Mouse (Mus musculus): Measurements from ENCODE around the gene Rassf1.

The Rassf1 gene

DNA sequence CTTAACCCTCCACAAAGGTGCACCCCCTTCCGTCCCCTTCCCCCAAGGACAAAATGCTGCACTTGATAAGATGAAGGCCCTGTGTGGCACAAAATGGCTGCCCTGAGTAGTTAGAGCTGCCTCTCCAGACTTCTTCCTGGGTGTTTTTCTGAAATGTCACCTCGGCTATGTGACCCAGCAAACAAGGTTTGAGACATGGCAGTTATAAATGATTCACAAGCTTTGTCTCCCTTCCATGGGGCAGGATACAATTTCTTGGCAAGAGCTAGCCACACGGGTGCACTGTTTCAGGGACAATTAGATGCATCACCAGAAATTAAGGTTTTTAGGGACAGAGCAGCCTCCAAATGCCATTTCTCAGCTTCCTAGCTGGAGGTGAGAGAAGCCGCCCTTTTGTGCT, 10.9 kb upstream of the Rassf1 start:
- in situ Hi-C loops (cut with MboI; ENCODE audit: low sequenced_read_pairs) = no loop called here

DNA sequence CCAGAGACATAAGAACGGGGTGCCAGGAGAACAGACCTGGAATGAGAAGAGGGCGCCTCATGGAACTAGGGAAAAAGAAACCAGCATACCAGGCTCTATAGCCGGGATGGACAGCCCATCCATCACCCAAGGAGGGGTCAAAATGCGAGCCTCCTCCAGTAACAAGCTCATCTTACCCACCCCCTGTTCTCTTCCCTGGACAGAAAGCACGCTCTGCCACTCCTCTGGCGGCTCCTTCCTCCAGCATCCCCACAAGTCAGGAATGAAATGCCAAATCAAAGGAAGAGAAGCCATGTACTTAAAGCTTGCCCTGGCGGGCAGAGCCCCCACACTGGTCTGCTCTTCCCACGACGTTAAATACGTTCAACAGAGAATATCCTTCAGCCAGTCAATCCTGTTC, 10.3 kb upstream of the Rassf1 start:
- in situ Hi-C loops (cut with MboI; ENCODE audit: low sequenced_read_pairs) = no loop called here

DNA sequence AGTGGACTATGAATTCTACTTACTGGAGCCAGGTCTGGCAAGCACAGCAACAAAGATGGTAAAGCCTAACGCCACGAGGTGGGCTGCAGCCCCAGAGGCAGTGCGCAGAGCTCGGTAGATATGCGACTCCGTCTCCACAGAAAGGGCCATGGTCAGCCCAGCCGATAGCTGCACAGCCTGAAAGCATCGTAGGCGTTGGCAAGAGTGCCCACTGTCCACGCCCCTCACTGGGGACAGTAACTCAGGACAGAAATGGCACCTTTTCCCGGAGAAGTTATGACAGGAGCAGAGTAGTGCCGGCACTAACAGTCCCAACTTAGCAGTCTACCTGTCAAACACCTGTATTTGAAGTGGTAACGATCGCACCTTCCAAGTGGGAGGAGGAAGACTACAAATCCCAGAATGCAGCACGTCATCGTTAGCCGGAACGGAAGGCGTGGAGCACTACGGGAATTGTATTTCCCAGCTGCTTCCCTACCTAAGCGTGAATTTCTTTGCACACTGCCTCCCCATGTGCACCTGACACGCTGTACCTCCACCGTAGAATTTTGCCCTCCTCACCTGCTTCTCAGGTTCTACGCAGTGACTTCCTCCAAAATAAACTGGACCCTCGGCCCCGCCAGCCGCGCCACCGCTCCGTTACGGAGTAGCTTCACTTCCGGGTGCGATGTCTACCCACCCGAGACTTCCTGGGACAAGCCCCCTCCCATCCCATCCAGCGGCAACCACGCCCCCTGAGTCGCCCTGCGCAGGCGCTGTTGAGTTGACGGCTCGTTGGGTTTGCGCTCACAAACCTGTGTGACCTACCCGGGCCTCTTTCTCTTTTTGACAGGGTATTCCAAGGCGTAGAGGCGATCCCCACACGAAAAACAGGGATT, 9.6 kb upstream of the Rassf1 start, which contains the start of the genes Cyb561d2 and Nprl2:
Cyb561d2 (minus strand) TSS at position 720 of the 878 bp plus-strand sequence.
Nprl2 (plus strand) TSS at position 753 of the 878 bp plus-strand sequence.
- in situ Hi-C loops (cut with MboI; ENCODE audit: low sequenced_read_pairs) = no loop called here

DNA sequence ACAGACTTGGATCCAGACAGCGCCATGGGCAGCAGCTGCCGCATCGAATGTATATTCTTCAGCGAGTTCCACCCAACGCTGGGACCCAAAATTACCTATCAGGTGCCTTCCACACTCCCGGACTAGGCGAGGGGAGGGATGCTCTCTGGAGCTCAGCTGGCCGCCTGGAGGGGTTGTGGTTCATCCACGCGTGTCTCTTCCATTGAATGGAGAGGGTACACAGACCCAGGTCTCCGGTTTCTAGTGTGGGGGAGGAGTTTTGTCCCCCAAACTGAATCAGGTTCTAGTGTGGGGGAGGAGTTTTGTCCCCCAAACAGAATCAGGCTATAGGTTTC, 9.0 kb upstream of the Rassf1 start:
- in situ Hi-C loops (cut with MboI; ENCODE audit: low sequenced_read_pairs) = no loop called here

DNA sequence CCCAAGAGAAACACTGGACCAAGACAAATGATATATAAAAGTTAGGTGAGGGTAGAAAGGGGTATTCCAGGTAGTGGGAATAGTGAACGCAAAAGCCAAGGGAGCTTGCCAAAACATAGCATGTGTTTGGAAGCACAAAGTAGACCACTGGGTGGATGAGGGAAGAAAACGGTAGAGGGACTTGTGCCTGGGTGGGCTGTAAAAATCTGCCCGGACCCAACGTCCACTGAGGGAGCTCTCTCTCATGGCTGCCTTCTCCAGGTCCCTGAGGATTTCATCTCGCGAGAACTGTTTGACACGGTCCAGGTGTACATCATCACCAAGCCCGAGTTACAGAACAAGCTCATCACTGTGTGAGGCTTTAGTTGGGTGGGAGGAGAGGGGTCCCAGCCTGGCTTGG, 8.6 kb upstream of the Rassf1 start:
- in situ Hi-C loops (cut with MboI; ENCODE audit: low sequenced_read_pairs) = no loop called here

DNA sequence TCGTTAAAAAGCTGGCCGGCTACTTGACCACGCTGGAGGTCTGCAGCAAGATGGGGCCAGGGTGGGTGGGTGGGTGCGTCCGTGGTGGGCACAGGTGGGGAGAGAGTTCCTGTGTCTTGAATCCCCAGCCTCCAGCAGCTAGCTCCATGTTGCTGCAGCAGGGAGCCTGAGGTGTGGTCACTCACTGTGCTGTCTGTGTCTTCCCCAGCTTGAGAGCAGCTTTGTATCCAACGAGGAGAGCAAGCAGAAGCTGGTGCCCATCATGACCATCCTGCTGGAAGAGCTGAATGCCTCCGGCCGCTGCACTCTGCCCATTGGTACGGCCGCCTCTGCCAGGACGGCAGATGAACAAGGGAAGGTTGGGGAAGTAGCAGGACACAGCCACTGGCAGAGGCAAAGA, 8.1 kb upstream of the Rassf1 start:
- in situ Hi-C loops (cut with MboI; ENCODE audit: low sequenced_read_pairs) = no loop called here

DNA sequence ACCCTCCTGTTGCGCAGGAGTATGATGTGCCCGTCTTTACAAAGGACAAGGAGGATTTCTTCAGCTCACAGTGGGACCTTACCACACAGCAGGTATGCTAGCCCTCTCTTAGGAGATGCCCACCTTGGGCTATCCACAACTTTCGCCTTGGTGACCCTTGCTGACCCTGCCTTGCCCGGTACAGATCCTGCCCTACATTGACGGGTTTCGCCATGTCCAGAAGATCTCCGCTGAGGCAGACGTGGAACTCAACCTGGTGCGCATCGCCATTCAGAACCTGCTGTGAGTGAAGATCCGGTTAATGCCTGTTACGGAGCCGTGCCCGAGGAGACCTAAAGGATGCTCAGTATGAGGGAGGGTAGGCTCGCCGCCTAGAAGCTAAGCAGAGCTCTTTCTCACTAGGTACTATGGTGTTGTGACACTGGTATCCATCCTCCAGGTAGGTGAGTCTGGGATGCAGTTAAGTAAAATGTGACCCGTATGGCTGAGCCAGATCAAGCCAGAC, 7.1 kb upstream of the Rassf1 start:
- in situ Hi-C loops (cut with MboI; ENCODE audit: low sequenced_read_pairs) = no loop called here

DNA sequence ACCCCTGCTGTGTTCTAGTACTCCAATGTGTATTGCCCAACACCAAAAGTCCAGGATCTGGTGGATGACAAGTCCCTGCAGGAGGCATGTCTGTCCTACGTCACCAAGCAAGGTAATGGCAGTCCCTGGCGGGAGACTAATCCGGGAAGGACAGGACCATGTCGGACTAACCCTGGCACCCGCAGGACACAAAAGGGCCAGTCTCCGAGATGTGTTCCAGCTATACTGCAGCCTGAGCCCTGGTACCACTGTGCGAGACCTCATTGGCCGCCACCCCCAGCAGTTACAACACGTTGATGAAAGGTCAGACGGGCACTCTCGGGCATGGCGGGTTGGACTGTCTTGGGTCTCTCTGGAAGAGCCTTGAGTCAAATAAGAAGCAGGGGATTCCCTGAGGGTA, 6.6 kb upstream of the Rassf1 start:
- in situ Hi-C loops (cut with MboI; ENCODE audit: low sequenced_read_pairs) = no loop called here

DNA sequence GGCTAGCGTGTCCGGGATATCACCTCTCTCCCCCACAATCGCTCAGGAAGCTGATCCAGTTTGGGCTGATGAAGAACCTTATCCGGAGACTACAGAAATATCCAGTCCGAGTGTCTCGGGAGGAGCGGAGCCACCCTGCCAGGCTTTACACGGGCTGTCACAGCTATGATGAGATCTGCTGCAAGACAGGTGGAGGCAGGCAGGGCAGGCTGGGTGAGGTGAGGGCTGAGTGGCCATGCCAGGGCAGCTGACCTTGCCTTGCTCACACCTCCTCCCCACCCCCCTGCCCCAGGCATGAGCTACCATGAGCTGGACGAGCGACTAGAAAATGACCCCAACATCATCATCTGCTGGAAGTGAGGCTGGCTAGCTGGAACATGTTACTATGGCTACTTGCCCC, 6.2 kb upstream of the Rassf1 start:
- in situ Hi-C loops (cut with MboI; ENCODE audit: low sequenced_read_pairs) = no loop called here

DNA sequence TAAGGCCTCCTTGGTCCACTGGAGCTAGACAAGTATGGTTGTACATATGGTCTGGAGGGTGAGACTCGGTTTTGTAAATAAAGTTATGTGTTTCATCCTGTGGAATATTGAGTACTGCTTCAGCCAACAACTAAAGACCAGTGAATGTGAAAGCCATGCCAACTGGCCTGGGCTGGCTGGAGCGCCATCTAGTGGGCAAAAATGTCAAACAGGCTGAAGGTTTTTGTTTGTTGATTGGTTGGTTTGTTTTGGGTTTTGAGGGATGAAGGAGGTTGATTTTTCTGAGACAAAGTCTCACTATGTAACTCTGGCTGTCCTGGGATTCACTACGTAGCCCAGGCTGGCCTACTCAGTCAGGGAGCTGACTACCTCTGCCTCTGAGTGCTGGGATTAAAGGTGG, 5.8 kb upstream of the Rassf1 start:
- in situ Hi-C loops (cut with MboI; ENCODE audit: low sequenced_read_pairs) = no loop called here

DNA sequence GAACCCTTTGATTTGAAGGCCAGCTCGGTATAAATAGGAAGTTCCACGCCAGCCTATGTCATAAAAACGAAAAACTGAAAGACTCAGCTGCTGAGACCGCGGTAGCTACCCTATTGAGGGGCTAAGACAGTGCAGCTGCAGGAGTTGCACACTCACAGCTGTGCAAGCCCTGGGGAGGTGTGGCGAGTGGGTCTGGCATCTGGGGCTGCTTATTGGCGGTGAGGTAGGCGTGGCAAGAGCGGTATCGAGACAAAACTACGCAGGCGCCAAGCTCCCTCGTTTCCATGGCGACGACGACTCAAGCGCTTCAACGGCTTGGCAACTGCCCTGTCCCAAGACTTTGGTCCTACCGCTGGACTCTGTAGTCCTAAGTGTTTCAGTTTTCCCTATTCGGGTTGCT, 4.3 kb upstream of the Rassf1 start, which contains the start of gene Zmynd10:
Zmynd10 (plus strand) TSS at position 273 of the 400 bp plus-strand sequence.
- in situ Hi-C loops (cut with MboI; ENCODE audit: low sequenced_read_pairs) = no loop called here

DNA sequence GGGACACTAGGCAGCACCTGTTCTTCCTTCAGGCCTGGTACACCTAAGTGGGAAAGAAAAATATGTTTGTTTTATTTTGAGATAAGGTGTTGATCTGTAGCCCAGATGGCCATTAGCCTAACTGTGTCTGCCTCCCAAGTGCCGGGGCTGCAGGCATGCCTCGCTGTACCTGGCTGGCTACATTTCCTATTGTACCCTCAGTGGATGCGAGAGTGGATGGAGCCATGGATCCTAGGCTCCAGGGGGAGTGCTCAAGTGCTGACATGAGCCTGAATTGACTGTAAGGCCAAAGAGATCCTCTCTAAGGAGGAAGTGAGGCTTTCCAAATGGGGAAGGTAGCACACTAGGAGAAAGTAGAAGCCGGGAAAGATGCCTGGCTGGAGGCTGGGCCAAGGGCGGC, 3.4 kb upstream of the Rassf1 start:
- in situ Hi-C loops (cut with MboI; ENCODE audit: low sequenced_read_pairs) = no loop called here

DNA sequence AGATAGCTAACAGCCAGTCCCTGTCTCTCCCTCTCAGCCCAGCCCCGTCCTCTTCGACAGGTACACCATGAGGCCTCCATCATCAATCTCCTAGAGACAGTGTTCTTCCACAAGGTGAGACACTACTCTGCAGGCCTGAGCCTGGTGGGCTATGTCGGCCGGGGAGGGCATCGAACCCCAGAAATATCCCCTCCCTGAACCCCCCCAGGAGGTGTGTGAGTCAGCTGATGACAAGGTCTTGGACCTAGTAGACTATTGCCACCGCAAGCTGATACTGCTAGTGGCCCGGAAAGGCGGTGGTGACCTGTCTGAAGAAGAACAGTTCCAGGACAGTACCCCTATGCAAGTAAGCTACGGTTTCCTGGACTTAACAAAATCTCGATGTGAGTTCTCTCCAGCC, 2.5 kb upstream of the Rassf1 start:
- in situ Hi-C loops (cut with MboI; ENCODE audit: low sequenced_read_pairs) = no loop called here

DNA sequence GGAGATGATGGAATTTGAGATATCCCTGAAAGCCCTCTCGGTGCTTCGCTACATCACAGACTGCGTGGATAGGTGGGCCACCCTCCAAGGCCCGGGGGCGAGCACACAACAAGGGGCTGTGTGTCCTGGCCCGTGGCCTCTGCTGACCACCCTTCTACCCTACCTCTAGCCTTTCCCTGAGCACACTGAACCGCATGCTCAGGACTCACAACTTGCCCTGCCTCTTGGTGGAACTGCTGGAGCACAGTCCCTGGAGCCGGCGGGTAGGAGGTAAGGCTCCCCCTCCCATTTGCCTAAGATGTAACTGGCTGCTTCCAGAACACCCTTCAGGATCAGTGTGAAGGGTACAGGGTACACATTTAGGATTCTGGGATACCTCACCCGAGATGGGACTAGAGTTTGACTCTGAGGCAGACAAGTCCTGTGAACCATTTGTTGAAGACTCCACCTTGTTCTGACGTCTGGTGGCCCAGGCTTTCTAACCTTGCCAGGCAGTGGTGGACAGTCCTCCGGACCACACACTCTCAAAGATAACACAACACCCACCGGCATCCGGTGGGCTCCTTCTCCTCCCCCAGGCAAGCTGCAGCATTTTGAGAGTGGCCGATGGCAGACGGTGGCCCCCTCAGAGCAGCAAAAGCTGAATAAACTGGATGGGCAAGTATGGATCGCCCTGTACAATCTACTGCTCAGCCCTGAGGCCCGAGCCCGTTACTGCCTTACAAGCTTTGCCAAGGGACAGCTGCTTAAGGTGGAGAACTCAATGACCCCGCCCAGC, 1.9 kb upstream of the Rassf1 start:
- in situ Hi-C loops (cut with MboI; ENCODE audit: low sequenced_read_pairs) = no loop called here

DNA sequence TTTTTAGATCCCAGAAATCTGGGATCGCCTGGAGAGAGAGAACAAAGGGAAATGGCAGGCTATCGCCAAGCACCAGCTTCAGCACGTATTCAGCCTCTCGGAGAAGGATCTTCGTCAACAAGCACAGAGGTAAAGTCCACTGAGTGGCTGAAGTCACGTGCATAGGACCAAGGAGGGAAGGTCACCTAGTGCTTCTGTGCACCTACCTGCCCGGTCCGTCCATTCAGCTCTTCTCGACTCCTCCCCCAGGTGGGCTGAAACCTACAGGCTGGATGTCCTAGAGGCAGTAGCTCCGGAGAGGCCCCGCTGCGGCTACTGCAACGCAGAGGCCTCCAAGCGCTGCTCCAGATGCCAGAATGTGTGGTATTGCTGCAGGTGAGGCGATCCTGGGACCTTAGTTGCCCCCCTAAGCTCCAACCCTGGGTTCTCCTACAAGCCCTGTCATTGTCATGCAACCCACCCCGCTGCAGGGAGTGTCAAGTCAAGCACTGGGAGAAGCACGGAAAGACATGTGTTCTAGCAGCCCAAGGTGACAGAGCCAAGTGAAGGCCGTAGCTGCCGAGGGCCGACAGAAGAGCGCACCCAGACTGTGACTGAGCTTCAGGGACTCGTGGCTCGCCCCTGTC, 751 bp upstream of the Rassf1 start:
- in situ Hi-C loops (cut with MboI; ENCODE audit: low sequenced_read_pairs) = no loop called here

DNA sequence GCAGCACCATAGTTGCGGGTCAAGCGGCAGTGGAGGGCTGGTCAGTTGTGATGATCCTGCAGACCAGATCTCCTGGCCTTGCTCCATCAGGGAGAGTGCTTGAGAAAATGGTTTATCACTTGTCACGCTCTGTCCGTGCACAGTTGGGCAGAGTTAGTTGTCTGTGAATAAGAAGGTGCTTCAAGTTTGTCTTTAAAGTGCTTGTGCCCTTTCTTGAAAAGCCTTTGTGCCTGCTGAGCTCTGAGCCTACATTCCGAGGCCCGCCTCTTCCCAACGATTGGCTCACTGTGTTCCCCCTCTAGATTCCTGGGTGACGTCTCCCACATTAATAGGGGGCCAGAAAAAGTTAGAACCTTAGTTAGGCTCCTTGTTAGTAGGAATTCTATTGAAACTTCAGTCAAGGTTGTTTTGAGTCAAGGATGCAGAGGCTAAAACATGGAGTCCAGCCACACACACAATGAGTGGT, 568 bp downstream of the Rassf1 start:
- in situ Hi-C loops (cut with MboI; ENCODE audit: low sequenced_read_pairs) = no loop called here

DNA sequence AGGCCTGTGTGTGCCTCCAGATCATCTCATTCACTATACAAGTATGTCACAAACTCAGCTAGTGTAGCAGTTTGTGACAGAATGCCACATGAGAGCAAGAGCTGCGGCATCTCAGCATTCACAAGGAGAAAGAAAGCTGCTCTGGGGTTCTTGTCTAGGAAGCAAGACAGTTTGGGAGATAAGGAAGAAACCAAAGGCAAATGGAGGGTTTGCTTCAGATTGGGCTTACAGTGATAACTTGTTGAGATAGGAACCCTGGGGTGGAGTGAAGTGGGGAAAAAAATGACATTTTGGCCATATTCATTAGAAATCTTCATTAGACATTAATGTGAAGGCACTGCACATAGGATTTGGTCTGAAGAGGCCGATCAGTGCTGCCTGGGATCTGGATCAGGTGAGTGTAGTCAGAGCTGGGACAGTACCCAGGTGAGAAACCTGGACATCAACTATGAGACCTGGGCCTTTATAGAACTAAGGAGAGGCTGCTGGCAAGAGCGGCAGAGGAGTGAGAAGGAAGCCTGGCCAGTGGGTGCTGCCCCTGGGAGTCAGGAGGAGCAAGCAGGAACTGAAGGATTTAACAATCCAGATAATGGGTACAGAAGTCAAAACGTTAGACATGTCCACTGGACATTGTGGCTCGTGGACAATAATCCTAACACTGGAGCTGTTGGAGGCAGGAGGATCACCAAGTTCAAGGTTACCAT, 1.5 kb downstream of the Rassf1 start:
- in situ Hi-C loops (cut with MboI; ENCODE audit: low sequenced_read_pairs) = no loop called here

DNA sequence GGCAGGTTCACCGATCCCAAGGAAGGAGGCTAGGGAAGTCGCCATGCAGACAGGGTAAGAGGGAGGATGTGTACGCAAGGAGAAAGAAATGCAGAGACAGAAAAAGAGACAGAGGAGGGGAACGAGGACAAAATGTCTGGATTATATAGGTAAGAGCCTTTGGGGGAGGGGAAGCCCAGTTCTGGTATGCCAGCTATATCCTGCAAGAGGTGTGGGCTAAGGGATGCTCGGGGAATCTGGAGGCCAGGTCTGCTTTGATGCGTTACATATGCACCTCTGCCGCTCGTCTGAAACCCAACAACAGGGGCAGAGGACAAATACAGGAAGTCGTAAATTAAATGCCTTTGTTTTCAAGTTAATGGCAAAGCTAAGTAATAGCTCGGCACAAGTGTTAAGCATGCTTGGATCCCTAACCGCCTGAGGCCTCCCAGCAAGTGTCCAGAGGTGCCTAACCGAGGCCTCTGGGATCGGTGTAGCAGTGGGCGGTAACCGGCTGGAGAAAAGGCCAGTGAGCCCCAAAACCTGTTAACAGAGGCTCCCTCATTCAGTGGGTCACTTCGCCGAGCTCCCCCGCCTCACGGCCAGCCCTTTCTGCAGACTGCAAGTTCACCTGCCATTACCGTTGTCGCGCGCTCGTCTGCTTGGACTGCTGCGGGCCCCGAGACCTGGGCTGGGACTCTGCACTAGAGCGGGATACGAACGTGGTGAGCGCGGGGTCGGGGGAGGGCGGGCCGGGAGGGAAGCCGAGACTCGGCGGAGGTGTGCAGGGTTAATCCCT, 2.4 kb downstream of the Rassf1 start:
- in situ Hi-C loops (cut with MboI; ENCODE audit: low sequenced_read_pairs) = no loop called here

DNA sequence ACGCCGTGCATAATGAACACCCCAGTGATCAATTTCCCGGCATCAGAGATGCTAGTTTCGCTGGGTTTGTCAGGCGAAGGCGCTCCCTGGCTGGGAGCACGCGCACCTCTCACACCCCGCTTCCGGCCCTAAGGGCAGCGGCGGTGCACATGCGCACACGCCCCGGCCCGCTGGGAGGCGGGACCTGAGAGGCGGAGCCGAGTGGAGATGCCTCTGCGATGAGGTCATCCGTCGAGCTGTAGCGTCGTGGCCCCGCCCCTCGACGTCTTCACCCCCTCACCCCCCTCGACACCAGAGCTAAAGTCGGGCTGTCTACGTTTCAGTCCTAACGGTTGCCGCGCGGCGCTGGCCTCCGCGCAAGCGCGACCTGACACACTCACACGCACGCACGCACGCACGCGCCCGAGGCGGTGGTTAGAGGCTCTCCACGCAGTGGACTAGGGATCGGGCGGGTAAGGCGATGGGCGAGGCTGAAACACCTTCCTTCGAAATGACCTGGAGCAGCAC, 3.0 kb downstream of the Rassf1 start:
- in situ Hi-C loops (cut with MboI; ENCODE audit: low sequenced_read_pairs) = no loop called here

DNA sequence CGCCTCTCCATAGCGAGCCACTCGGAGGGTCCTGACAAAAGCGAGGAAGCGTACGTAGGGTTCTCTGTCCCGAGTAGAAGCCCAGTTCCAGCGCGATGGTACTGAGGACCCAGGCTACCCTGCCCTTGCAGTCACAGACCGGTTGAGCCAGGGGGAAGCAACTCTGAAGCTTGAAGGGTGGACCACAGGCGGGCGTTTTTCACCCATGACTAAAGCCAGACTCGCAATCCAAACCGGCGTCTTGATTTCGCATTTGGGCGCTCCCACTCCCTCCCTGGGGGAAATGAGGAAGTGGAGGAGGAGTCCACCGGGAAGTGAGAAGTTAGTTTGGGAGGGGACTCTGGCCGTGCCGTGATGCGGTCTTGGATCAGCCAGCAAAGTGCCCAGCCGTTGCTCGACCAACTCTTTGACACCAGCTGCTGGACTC, 3.7 kb downstream of the Rassf1 start:
- in situ Hi-C loops (cut with MboI; ENCODE audit: low sequenced_read_pairs) = no loop called here
